In the genomic region with DNA sequence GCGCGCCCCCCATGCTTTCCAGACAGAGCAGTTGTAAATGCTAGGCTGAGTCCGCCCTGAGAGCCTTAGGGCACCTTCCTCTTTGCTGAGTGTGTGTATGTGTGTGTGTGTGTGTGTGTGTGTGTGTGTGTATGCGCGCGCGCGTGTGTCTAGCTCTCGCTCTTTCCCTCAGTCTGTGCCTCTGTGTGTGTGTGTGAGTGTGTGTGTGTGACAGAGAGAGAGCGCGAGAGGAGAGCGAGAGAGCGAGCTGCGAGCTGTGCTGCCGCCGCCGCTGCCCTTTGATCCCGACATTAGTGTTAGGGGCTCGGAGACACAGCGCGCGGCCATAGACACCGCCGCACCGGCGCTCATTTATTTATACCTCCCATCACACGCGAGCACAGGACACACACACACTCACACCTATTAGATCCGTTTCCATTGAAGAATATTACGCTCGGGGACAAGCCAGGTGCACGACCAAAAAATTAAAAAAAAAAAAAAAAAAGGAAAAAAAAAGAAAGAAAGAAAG, we compare ENCODE assay signal across 8 mouse cellular contexts. TPM values are rescaled to one million over a fixed set of nuclear protein-coding genes. Genes with fewer than 3 reads are reported as not detected.
DNase-seq lines count a peak whose midpoint lies in the region; ATAC-seq and TF ChIP-seq lines count a peak whose summit lies in the region.

Gene Zfp827, plus strand, starts transcription at position 461 of the 511 bp plus-strand sequence.

- no peaks in the 10 kb centered on the region for H3K27me3 ChIP-seq in hindbrain, postnatal 0 days (ENCODE audit: insufficient read depth, low read length)

- peak within 1 kb of the TSS; percentile 86 for H3K4me2 ChIP-seq in hindbrain, postnatal 0 days (ENCODE audit: low read depth, low read length)

- DNase-seq in WW6 (ENCODE audit: low read depth, low spot score): peak; percentile 55
- DNase-seq in cerebellum, postnatal 36 days: peak; percentile 68 to 73
- peak; percentile 27 to 49 for DNase-seq in gastrocnemius, adult 8-10 months (ENCODE audit: low spot score in 2 of 2)
- DNase-seq in hindbrain, postnatal 0 days (ENCODE audit: low spot score): peak; percentile 85
- DNase-seq in left cerebral cortex, adult 9 months (ENCODE audit: low spot score in 2 of 2): peak; percentile 55 to 73
- DNase-seq in right cerebral cortex, adult 18-20 months: peak; percentile 65
- peak; percentile 61 for DNase-seq in urinary bladder, adult 2 months (ENCODE audit: low spot score)

- peak; percentile 69 for ATAC-seq in hindbrain, postnatal 0 days
- peak; percentile 69 for ATAC-seq in megakaryocyte, adult 5-6 weeks (ENCODE audit: poor library complexity, severe bottlenecking)

- peak within 1 kb of the TSS; percentile 95 for H3K27ac ChIP-seq in hindbrain, postnatal 0 days

- peak within 1 kb of the TSS; percentile 79 for H3K4me3 ChIP-seq in hindbrain, postnatal 0 days (ENCODE audit: low read length)

- under 1% methylated on average over 32 of the region's 32 CpGs for WGBS in hindbrain, postnatal 0 days

- no peaks in the 10 kb centered on the region for H3K36me3 ChIP-seq in hindbrain, postnatal 0 days (ENCODE audit: insufficient read depth, low read length)

- H3K4me1 ChIP-seq in hindbrain, postnatal 0 days (ENCODE audit: insufficient read depth, low read length): no peaks in the 10 kb centered on the region

- H3K9me3 ChIP-seq in hindbrain, postnatal 0 days (ENCODE audit: low read length): no peaks in the 10 kb centered on the region

- peak within 1 kb of the TSS; percentile 79 for H3K9ac ChIP-seq in hindbrain, postnatal 0 days (replicated peaks; ENCODE audit: low read length)

- no peak for TF ChIP-seq CTCF in hindbrain, postnatal 0 days (IDR thresholded peaks at IDR 0.05; ENCODE audit: low read depth)

RNA-seq across cellular contexts. Expression of gene Zfp827, which starts in this region (rescaled TPM):
- 1 to 10 TPM; 2.8 to 4.0 (median 3.4) TPM for total RNA-seq in gastrocnemius, adult 8-10 months (2022)
- 33.0 and 39.6 TPM in 2 replicates for total RNA-seq in hindbrain, postnatal 0 days (2014; rRNA removed)
- polyA plus RNA-seq in hindbrain, postnatal 0 days (2015; fragmentation: Nextera tagmentation; extraction: Ambion mirVana): 6.2 and 6.8 TPM in 2 replicates
- total RNA-seq in megakaryocyte, adult 5-6 weeks (2015): 0.16 and 0.91 TPM in 2 replicates
- total RNA-seq in megakaryocyte, adult 5-6 weeks (2017): 0.16 and 0.29 TPM in 2 replicates
- 16.4 and 22.5 TPM in 2 replicates for polyA plus RNA-seq in urinary bladder, adult 2 months (2012; rRNA removed)

Comparison
In these comparisons a context has a peak if more than half of its experiments do, and no peak if none do; other contexts are left out.
1. Peak in every context shown above with its lines: DNase-seq, ATAC-seq, H3K4me3 ChIP-seq and H3K27ac ChIP-seq.
2. Peak in ATAC-seq in megakaryocyte, adult 5-6 weeks; RNA of the gene not detected or under 1 TPM.